Mouse (Mus musculus) ZHBTc4 (cell line): ENCODE results near the gene Tdrd9.

Experiments
- DNase-seq: peaks from one replicate; pipeline ENCODE4 v3.0.0-alpha.2; 2011; ENCODE audit warnings: low read depth, low spot score

Tdrd9 gene

GRCm38 (mm10) chr12:112106541-112106971 lies 135.2 kb downstream of the Tdrd9 start, which contains the start of gene Aspg:
TSS of gene Aspg (plus strand) at chr12:112106679.
- DNase-seq: peak; percentile 92

- no peak for DNase-seq
These were observed 136.3 kb downstream of the Tdrd9 start for GRCm38 (mm10) chr12:112107685-112108084.

- DNase-seq: no peak
These were observed 137.5 kb downstream of the Tdrd9 start for GRCm38 (mm10) chr12:112108696-112109445.

- no peak for DNase-seq
These were observed 138.3 kb downstream of the Tdrd9 start for GRCm38 (mm10) chr12:112109701-112110100.

- no peak for DNase-seq
These were observed 140.0 kb downstream of the Tdrd9 start for GRCm38 (mm10) chr12:112111323-112111722.

- no peak for DNase-seq
These were observed 140.9 kb downstream of the Tdrd9 start for GRCm38 (mm10) chr12:112112235-112112634.

GRCm38 (mm10) chr12:112112686-112113396 lies 141.5 kb downstream of the Tdrd9 start:
- peak; percentile 82 for DNase-seq

- peak; percentile 80 for DNase-seq
These were observed 142.4 kb downstream of the Tdrd9 start for GRCm38 (mm10) chr12:112113710-112114109.

- DNase-seq: no peak
These were observed 145.6 kb downstream of the Tdrd9 start for GRCm38 (mm10) chr12:112117006-112117405.

GRCm38 (mm10) chr12:112117649-112118048 lies 146.3 kb downstream of the Tdrd9 start:
- no peak for DNase-seq
